Mouse (Mus musculus) embryonic fibroblast, embryonic 13.5 days (primary cell): ENCODE measurements around the gene Tmem126a.

Source experiments
- CTCF ChIP-seq: IDR thresholded peaks from 2 replicates; pipeline ENCODE4 v1.5.1; 2011; ENCODE audit warnings: mild to moderate bottlenecking, control low read depth, low read length, moderate library complexity, borderline replicate concordance; ENCODE audit not compliant: insufficient read depth
- POLR2A ChIP-seq: IDR thresholded peaks from 2 replicates; pipeline ENCODE4 v1.6.1; 2011; ENCODE audit warnings: low read depth, mild to moderate bottlenecking, control low read depth, low read length, moderate library complexity

- TF ChIP-seq CTCF (no peak), POLR2A (no peak)
Observed at GRCm38 (mm10) chr7:90460930-90461329, 3.9 kb upstream of the Tmem126a start.
